Mouse (Mus musculus): Measurements from ENCODE around the gene Ttyh1. TPM values are rescaled to one million over a fixed set of nuclear protein-coding genes. Genes with fewer than 3 reads are reported as not detected.

Ttyh1 gene
- polyA plus RNA-seq, 1 experiment from 2014 or later, result 87.3 TPM

GRCm38 (mm10) chr7:4117050-4117814 lies 2.0 kb upstream of the Ttyh1 start:
- no peak overlapping the region for H3K4me3 ChIP-seq (ENCODE audit: low read depth, low read length)
- no peak for ATAC-seq (replicated peaks; ENCODE audit: low FRiP score)
- no peaks in the 10 kb centered on the region for H3K9me3 ChIP-seq (ENCODE audit: control insufficient read depth, low read length)
- WGBS, result 74% methylated on average over 8 of the region's 8 CpGs
- no peak overlapping the region for H3K27ac ChIP-seq (ENCODE audit: low read depth, low read length)
- peaks cover 15% of the 10 kb centered on the region for H3K4me1 ChIP-seq (replicated peaks; ENCODE audit: control insufficient read depth, insufficient read depth, low read length)
- no peaks in the 10 kb centered on the region for H3K36me3 ChIP-seq (ENCODE audit: control insufficient read depth, insufficient read depth, low read length)
- H3K4me2 ChIP-seq (ENCODE audit: low read depth, low read length, severe bottlenecking), result no peak overlapping the region
- DNase-seq (ENCODE audit: low spot score), result no peak
- no peak overlapping the region for H3K9ac ChIP-seq (ENCODE audit: low read length)
- H3K27me3 ChIP-seq (ENCODE audit: control insufficient read depth, insufficient read depth, low read length), result no peaks in the 10 kb centered on the region

- ATAC-seq (replicated peaks; ENCODE audit: low FRiP score) (peak; percentile 10), DNase-seq (ENCODE audit: low spot score) (peak; percentile 72)
- Histone ChIP-seq H3K4me1 (replicated peaks; ENCODE audit: control insufficient read depth, insufficient read depth, low read length) (peaks cover 32% of the 10 kb centered on the region), H3K9ac (ENCODE audit: low read length) (peak overlapping the region; percentile 90), H3K9me3 (ENCODE audit: control insufficient read depth, low read length) (no peaks in the 10 kb centered on the region), H3K4me3 (ENCODE audit: low read depth, low read length) (peak overlapping the region; percentile 81), H3K36me3 (ENCODE audit: control insufficient read depth, insufficient read depth, low read length) (no peaks in the 10 kb centered on the region), H3K4me2 (ENCODE audit: low read depth, low read length, severe bottlenecking) (peak overlapping the region; percentile 67), H3K27me3 (ENCODE audit: control insufficient read depth, insufficient read depth, low read length) (no peaks in the 10 kb centered on the region), H3K27ac (ENCODE audit: low read depth, low read length) (peak overlapping the region; percentile 94)
- 12% methylated on average over 18 of the region's 19 CpGs for WGBS
These were observed 1.0 kb downstream of the Ttyh1 start for GRCm38 (mm10) chr7:4119976-4120921.

- H3K9ac ChIP-seq (ENCODE audit: low read length), result peak overlapping the region; percentile 49
- 39% methylated on average over 11 of the region's 11 CpGs for WGBS
- ATAC-seq (replicated peaks; ENCODE audit: low FRiP score) (no peak), DNase-seq (ENCODE audit: low spot score) (no peak)
- peaks cover 37% of the 10 kb centered on the region for H3K4me1 ChIP-seq (replicated peaks; ENCODE audit: control insufficient read depth, insufficient read depth, low read length)
- H3K4me3 ChIP-seq (ENCODE audit: low read depth, low read length), result peak overlapping the region; percentile 81; the same call in 1 of the 2 replicates
- H3K27ac ChIP-seq (ENCODE audit: low read depth, low read length), result peak overlapping the region; percentile 94
- peak overlapping the region; percentile 67 for H3K4me2 ChIP-seq (ENCODE audit: low read depth, low read length, severe bottlenecking)
- H3K36me3 ChIP-seq (ENCODE audit: control insufficient read depth, insufficient read depth, low read length), result peaks cover 2% of the 10 kb centered on the region; the same call in 1 of the 2 replicates
- H3K9me3 ChIP-seq (ENCODE audit: control insufficient read depth, low read length), result no peaks in the 10 kb centered on the region
- H3K27me3 ChIP-seq (ENCODE audit: control insufficient read depth, insufficient read depth, low read length), result no peaks in the 10 kb centered on the region; the same call in 1 of the 2 replicates
These were observed 3.0 kb downstream of the Ttyh1 start for GRCm38 (mm10) chr7:4122076-4122768.

- peak overlapping the region; percentile 49 for H3K9ac ChIP-seq (ENCODE audit: low read length)
- H3K27me3 ChIP-seq (ENCODE audit: control insufficient read depth, insufficient read depth, low read length), result no peaks in the 10 kb centered on the region; the same call in 1 of the 2 replicates
- peak overlapping the region; percentile 81; the same call in 1 of the 2 replicates for H3K4me3 ChIP-seq (ENCODE audit: low read depth, low read length)
- WGBS, result 80% methylated on average over 10 of the region's 10 CpGs
- peak overlapping the region; percentile 94 for H3K27ac ChIP-seq (ENCODE audit: low read depth, low read length)
- DNase-seq (ENCODE audit: low spot score), result no peak
- no peak for ATAC-seq (replicated peaks; ENCODE audit: low FRiP score)
- H3K4me2 ChIP-seq (ENCODE audit: low read depth, low read length, severe bottlenecking), result peak overlapping the region; percentile 67
- H3K4me1 ChIP-seq (replicated peaks; ENCODE audit: control insufficient read depth, insufficient read depth, low read length), result peaks cover 37% of the 10 kb centered on the region
- peaks cover 2% of the 10 kb centered on the region; the same call in 1 of the 2 replicates for H3K36me3 ChIP-seq (ENCODE audit: control insufficient read depth, insufficient read depth, low read length)
- no peaks in the 10 kb centered on the region for H3K9me3 ChIP-seq (ENCODE audit: control insufficient read depth, low read length)
These were observed 3.6 kb downstream of the Ttyh1 start for GRCm38 (mm10) chr7:4122783-4123182.

GRCm38 (mm10) chr7:4123732-4124131 lies 4.5 kb downstream of the Ttyh1 start:
- DNase-seq (ENCODE audit: low spot score) (peak; percentile 80), ATAC-seq (replicated peaks; ENCODE audit: low FRiP score) (peak; percentile 78)
- peak overlapping the region; percentile 1; the same call in 1 of the 2 replicates for H3K9ac ChIP-seq (ENCODE audit: low read length)
- H3K36me3 ChIP-seq (ENCODE audit: control insufficient read depth, insufficient read depth, low read length), result peaks cover 6% of the 10 kb centered on the region; the same call in 1 of the 2 replicates
- no peaks in the 10 kb centered on the region for H3K9me3 ChIP-seq (ENCODE audit: control insufficient read depth, low read length)
- H3K27me3 ChIP-seq (ENCODE audit: control insufficient read depth, insufficient read depth, low read length), result no peaks in the 10 kb centered on the region; the same call in 1 of the 2 replicates
- no peak overlapping the region for H3K4me3 ChIP-seq (ENCODE audit: low read depth, low read length)
- WGBS, result 14% methylated on average over 1 of the region's 1 CpGs
- peaks cover 37% of the 10 kb centered on the region for H3K4me1 ChIP-seq (replicated peaks; ENCODE audit: control insufficient read depth, insufficient read depth, low read length)
- H3K27ac ChIP-seq (ENCODE audit: low read depth, low read length), result peak overlapping the region; percentile 94
- H3K4me2 ChIP-seq (ENCODE audit: low read depth, low read length, severe bottlenecking), result peak overlapping the region; percentile 32

GRCm38 (mm10) chr7:4124315-4124759 lies 5.1 kb downstream of the Ttyh1 start:
- H3K27me3 ChIP-seq (ENCODE audit: control insufficient read depth, insufficient read depth, low read length), result no peaks in the 10 kb centered on the region; the same call in 1 of the 2 replicates
- peak overlapping the region; percentile 32; the same call in 1 of the 2 replicates for H3K4me2 ChIP-seq (ENCODE audit: low read depth, low read length, severe bottlenecking)
- no peaks in the 10 kb centered on the region for H3K9me3 ChIP-seq (ENCODE audit: control insufficient read depth, low read length)
- ATAC-seq (replicated peaks; ENCODE audit: low FRiP score) (peak; percentile 86), DNase-seq (ENCODE audit: low spot score) (peak; percentile 88)
- peaks cover 37% of the 10 kb centered on the region for H3K4me1 ChIP-seq (replicated peaks; ENCODE audit: control insufficient read depth, insufficient read depth, low read length)
- peak overlapping the region; percentile 94 for H3K27ac ChIP-seq (ENCODE audit: low read depth, low read length)
- H3K4me3 ChIP-seq (ENCODE audit: low read depth, low read length), result peak overlapping the region; percentile 12; the same call in 1 of the 2 replicates
- H3K9ac ChIP-seq (ENCODE audit: low read length), result peak overlapping the region; percentile 13; the same call in 1 of the 2 replicates
- H3K36me3 ChIP-seq (ENCODE audit: control insufficient read depth, insufficient read depth, low read length), result peaks cover 6% of the 10 kb centered on the region; the same call in 1 of the 2 replicates
- 0% methylated on average over 10 of the region's 10 CpGs for WGBS

GRCm38 (mm10) chr7:4124856-4125255 lies 5.6 kb downstream of the Ttyh1 start:
- H3K9ac ChIP-seq (ENCODE audit: low read length), result peak overlapping the region; percentile 13
- 15% methylated on average over 5 of the region's 5 CpGs for WGBS
- H3K27ac ChIP-seq (ENCODE audit: low read depth, low read length), result peak overlapping the region; percentile 94
- ATAC-seq (replicated peaks; ENCODE audit: low FRiP score), result peak; percentile 2
- H3K36me3 ChIP-seq (ENCODE audit: control insufficient read depth, insufficient read depth, low read length), result peaks cover 6% of the 10 kb centered on the region; the same call in 1 of the 2 replicates
- H3K4me3 ChIP-seq (ENCODE audit: low read depth, low read length), result peak overlapping the region; percentile 12; the same call in 1 of the 2 replicates
- no peaks in the 10 kb centered on the region; the same call in 1 of the 2 replicates for H3K27me3 ChIP-seq (ENCODE audit: control insufficient read depth, insufficient read depth, low read length)
- DNase-seq (ENCODE audit: low spot score), result no peak
- H3K9me3 ChIP-seq (ENCODE audit: control insufficient read depth, low read length), result no peaks in the 10 kb centered on the region
- peak overlapping the region; percentile 32; the same call in 1 of the 2 replicates for H3K4me2 ChIP-seq (ENCODE audit: low read depth, low read length, severe bottlenecking)
- peaks cover 37% of the 10 kb centered on the region for H3K4me1 ChIP-seq (replicated peaks; ENCODE audit: control insufficient read depth, insufficient read depth, low read length)
